Mouse (Mus musculus): ENCODE results near the gene Btn2a2. TPM values are rescaled to one million over a fixed set of nuclear protein-coding genes. Genes with fewer than 3 reads are reported as not detected.

The Btn2a2 gene
- total and polyA plus RNA-seq, 3 experiments = 0.22 TPM; not detected in 2

GRCm38 (mm10) chr13:23505662-23506345 lies 17.1 kb upstream of the Btn2a2 start:
- Histone ChIP-seq H3K9me3 (replicated peaks) (no peaks in the 10 kb centered on the region), H3K4me3 (ENCODE audit: low read depth, low read length) (peak overlapping the region; percentile 70), H3K36me3 (replicated peaks) (no peaks in the 10 kb centered on the region), H3K27me3 (ENCODE audit: insufficient read depth, low read length) (no peaks in the 10 kb centered on the region), H3K4me1 (ENCODE audit: insufficient read depth, low read depth, low read length) (peaks cover 57% of the 10 kb centered on the region)
- DNase-seq (ENCODE audit: low spot score) = no peak
- TF ChIP-seq GATA2 (IDR thresholded peaks at IDR 0.05; ENCODE audit: borderline replicate concordance, low read depth, low read length) = no peak
- no peak for TF ChIP-seq CTCF (IDR thresholded peaks at IDR 0.05; ENCODE audit: low read depth, low read length)
- ATAC-seq (ENCODE audit: extremely low read depth, insufficient number of reproducible peaks, low FRiP score, poor library complexity, severe bottlenecking) = no peak

- Histone ChIP-seq H3K4me3 (ENCODE audit: low read depth, low read length) (no peak overlapping the region; the same call in 1 of the 2 replicates), H3K9me3 (replicated peaks) (no peaks in the 10 kb centered on the region), H3K36me3 (replicated peaks) (no peaks in the 10 kb centered on the region), H3K27me3 (ENCODE audit: insufficient read depth, low read length) (no peaks in the 10 kb centered on the region), H3K4me1 (ENCODE audit: insufficient read depth, low read depth, low read length) (peaks cover 56% of the 10 kb centered on the region)
- TF ChIP-seq POLR2AphosphoS5 (IDR thresholded peaks at IDR 0.05; ENCODE audit: insufficient replicate concordance, low read depth, low read length) (no peak), GATA1 (IDR thresholded peaks at IDR 0.05; ENCODE audit: borderline replicate concordance, low read length) (no peak), GATA2 (IDR thresholded peaks at IDR 0.05; ENCODE audit: borderline replicate concordance, low read depth, low read length) (no peak), CTCF (IDR thresholded peaks at IDR 0.05; ENCODE audit: low read depth, low read length) (no peak), TAL1 (conservative IDR thresholded peaks at IDR 0.05; ENCODE audit: low read depth, low read length) (no peak)
- no peak for ATAC-seq (ENCODE audit: extremely low read depth, insufficient number of reproducible peaks, low FRiP score, poor library complexity, severe bottlenecking)
- DNase-seq (ENCODE audit: low spot score) = no peak
These were observed 15.1 kb upstream of the Btn2a2 start for GRCm38 (mm10) chr13:23503797-23504196.

- no peaks in the 10 kb centered on the region for H3K36me3 ChIP-seq (replicated peaks)
- DNase-seq (ENCODE audit: low spot score) (no peak), ATAC-seq (ENCODE audit: extremely low read depth, insufficient number of reproducible peaks, low FRiP score, poor library complexity, severe bottlenecking) (no peak)
- H3K9me3 ChIP-seq (replicated peaks) = no peaks in the 10 kb centered on the region
- H3K4me3 ChIP-seq (ENCODE audit: low read depth, low read length) = no peak overlapping the region
- H3K27me3 ChIP-seq (ENCODE audit: insufficient read depth, low read length) = no peaks in the 10 kb centered on the region
- TF ChIP-seq GATA2 (IDR thresholded peaks at IDR 0.05; ENCODE audit: borderline replicate concordance, low read depth, low read length) (no peak), POLR2AphosphoS5 (IDR thresholded peaks at IDR 0.05; ENCODE audit: insufficient replicate concordance, low read depth, low read length) (no peak), TAL1 (conservative IDR thresholded peaks at IDR 0.05; ENCODE audit: low read depth, low read length) (no peak), CTCF (IDR thresholded peaks at IDR 0.05; ENCODE audit: low read depth, low read length) (no peak), GATA1 (IDR thresholded peaks at IDR 0.05; ENCODE audit: borderline replicate concordance, low read length) (no peak)
- peaks cover 58% of the 10 kb centered on the region for H3K4me1 ChIP-seq (ENCODE audit: insufficient read depth, low read depth, low read length)
These were observed 14.3 kb upstream of the Btn2a2 start for GRCm38 (mm10) chr13:23502916-23503315.

- H3K9me3 ChIP-seq (replicated peaks) = no peaks in the 10 kb centered on the region
- DNase-seq (ENCODE audit: low spot score) = no peak
- H3K4me1 ChIP-seq (ENCODE audit: insufficient read depth, low read depth, low read length) = peaks cover 56% of the 10 kb centered on the region
- ATAC-seq (ENCODE audit: extremely low read depth, insufficient number of reproducible peaks, low FRiP score, poor library complexity, severe bottlenecking) = no peak
- no peak overlapping the region for H3K4me3 ChIP-seq (ENCODE audit: low read depth, low read length)
- H3K27me3 ChIP-seq (ENCODE audit: insufficient read depth, low read length) = peaks cover 2% of the 10 kb centered on the region; the same call in 1 of the 2 replicates
- no peak for TF ChIP-seq POLR2AphosphoS5 (IDR thresholded peaks at IDR 0.05; ENCODE audit: insufficient replicate concordance, low read depth, low read length)
- TF ChIP-seq GATA2 (IDR thresholded peaks at IDR 0.05; ENCODE audit: borderline replicate concordance, low read depth, low read length) = no peak
- TF ChIP-seq TAL1 (conservative IDR thresholded peaks at IDR 0.05; ENCODE audit: low read depth, low read length) = no peak
- no peak for TF ChIP-seq CTCF (IDR thresholded peaks at IDR 0.05; ENCODE audit: low read depth, low read length)
- no peak for TF ChIP-seq GATA1 (IDR thresholded peaks at IDR 0.05; ENCODE audit: borderline replicate concordance, low read length)
- no peaks in the 10 kb centered on the region for H3K36me3 ChIP-seq (replicated peaks)
These were observed 13.4 kb upstream of the Btn2a2 start for GRCm38 (mm10) chr13:23502031-23502567.

- no peak for TF ChIP-seq GATA2 (IDR thresholded peaks at IDR 0.05; ENCODE audit: borderline replicate concordance, low read depth, low read length)
- no peak for TF ChIP-seq CTCF (IDR thresholded peaks at IDR 0.05; ENCODE audit: low read depth, low read length)
- TF ChIP-seq GATA1 (IDR thresholded peaks at IDR 0.05; ENCODE audit: borderline replicate concordance, low read length) = no peak
- TF ChIP-seq POLR2AphosphoS5 (IDR thresholded peaks at IDR 0.05; ENCODE audit: insufficient replicate concordance, low read depth, low read length) = no peak
- no peak for TF ChIP-seq TAL1 (conservative IDR thresholded peaks at IDR 0.05; ENCODE audit: low read depth, low read length)
- ATAC-seq (ENCODE audit: extremely low read depth, insufficient number of reproducible peaks, low FRiP score, poor library complexity, severe bottlenecking) = no peak
- Histone ChIP-seq H3K27me3 (ENCODE audit: insufficient read depth, low read length) (peaks cover 6% of the 10 kb centered on the region; the same call in 1 of the 2 replicates), H3K36me3 (replicated peaks) (no peaks in the 10 kb centered on the region), H3K4me3 (ENCODE audit: low read depth, low read length) (no peak overlapping the region; the same call in 1 of the 2 replicates), H3K9me3 (replicated peaks) (no peaks in the 10 kb centered on the region), H3K4me1 (ENCODE audit: insufficient read depth, low read depth, low read length) (peaks cover 52% of the 10 kb centered on the region)
- no peak for DNase-seq (ENCODE audit: low spot score)
These were observed 12.9 kb upstream of the Btn2a2 start for GRCm38 (mm10) chr13:23501511-23501910.

- peaks cover 43% of the 10 kb centered on the region for H3K4me1 ChIP-seq (ENCODE audit: insufficient read depth, low read depth, low read length)
- peak; percentile 45; the same call in 1 of the 2 replicates for ATAC-seq (ENCODE audit: extremely low read depth, insufficient number of reproducible peaks, low FRiP score, poor library complexity, severe bottlenecking)
- H3K27me3 ChIP-seq (ENCODE audit: insufficient read depth, low read length) = peaks cover 8% of the 10 kb centered on the region
- no peaks in the 10 kb centered on the region for H3K9me3 ChIP-seq (replicated peaks)
- TF ChIP-seq CTCF (IDR thresholded peaks at IDR 0.05; ENCODE audit: low read depth, low read length) = no peak
- TF ChIP-seq GATA1 (IDR thresholded peaks at IDR 0.05; ENCODE audit: borderline replicate concordance, low read length) = no peak
- TF ChIP-seq GATA2 (IDR thresholded peaks at IDR 0.05; ENCODE audit: borderline replicate concordance, low read depth, low read length) = no peak
- no peak for TF ChIP-seq TAL1 (conservative IDR thresholded peaks at IDR 0.05; ENCODE audit: low read depth, low read length)
- no peak for TF ChIP-seq POLR2AphosphoS5 (IDR thresholded peaks at IDR 0.05; ENCODE audit: insufficient replicate concordance, low read depth, low read length)
- DNase-seq (ENCODE audit: low spot score) = no peak
- H3K36me3 ChIP-seq (replicated peaks) = no peaks in the 10 kb centered on the region
- no peak overlapping the region for H3K4me3 ChIP-seq (ENCODE audit: low read depth, low read length)
These were observed 12.0 kb upstream of the Btn2a2 start for GRCm38 (mm10) chr13:23500424-23501200.

All from G1E (cell line).